Mouse (Mus musculus): ENCODE measurements at regions not wholly inside any gene's neighbourhood (a gene's known extent, or its start where the extent isn't known, plus 50 kb on each side); places are given as distances from the start of the nearest gene placed in this dataset.

DNA sequence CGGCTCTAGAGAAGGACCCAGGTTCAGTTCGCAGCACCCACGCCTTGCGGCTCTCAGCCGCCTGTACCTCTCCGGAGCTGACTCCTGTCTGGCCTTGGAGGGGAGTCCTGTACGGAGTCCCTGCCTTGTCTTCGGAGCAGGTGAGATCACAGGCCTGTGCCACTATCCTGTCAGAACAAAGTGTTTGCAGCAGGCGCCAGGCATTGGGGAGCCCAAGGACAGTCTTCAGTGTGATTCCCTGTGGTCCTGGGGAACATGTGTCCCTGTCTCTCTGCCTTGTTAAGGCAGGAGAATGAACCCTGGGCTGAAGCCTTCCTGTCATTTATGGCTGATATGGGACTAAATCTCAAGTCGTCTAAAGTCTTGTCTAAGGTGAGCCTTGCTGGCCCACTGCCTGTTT is 176.5 kb downstream of the Vrk1 start:
- no peak for DNase-seq (ENCODE audit: low spot score in 2 of 2)

DNA sequence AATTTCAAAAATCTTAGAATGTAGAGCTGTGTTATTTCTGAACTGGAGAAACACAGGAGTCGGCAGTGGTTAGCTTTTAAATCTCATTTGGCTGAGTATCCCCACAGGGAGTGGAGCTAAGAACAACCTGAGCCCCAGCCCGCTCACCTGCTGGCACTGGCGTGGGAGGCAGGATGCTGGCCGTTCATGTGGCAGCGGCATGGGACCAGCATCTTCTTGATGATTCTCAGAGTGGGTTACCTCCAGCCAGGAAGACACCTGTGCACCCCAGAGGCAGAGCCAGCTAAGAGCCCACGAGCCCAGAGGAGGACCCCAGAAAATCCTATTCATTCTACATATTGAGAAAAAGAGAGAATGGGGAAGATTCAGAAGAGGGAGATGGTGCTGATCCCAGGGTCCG is 181.7 kb downstream of the Vrk1 start:
- no peak for DNase-seq (ENCODE audit: low spot score in 2 of 2)

DNA sequence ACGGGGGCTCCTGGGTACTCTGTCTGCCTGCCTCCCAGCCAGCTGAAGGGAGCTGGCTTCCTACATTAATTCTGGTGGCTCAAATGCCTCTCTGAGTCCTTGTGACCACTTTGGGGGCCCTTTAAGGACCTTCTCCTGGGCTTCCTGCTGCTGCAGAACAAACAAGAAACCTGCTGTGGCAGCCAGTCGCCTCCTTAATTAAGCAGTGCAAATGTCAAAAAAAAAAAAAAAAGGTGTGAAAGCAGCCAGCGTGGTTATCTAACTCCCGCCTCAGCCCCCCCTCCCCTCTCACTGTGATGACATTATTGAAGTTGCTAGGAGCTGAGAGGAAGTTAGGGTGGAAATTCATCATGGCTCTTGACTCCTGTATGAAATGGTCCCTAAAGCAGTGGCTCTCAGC is 189.3 kb downstream of the Vrk1 start:
- DNase-seq (ENCODE audit: low spot score in 2 of 2): no peak

DNA sequence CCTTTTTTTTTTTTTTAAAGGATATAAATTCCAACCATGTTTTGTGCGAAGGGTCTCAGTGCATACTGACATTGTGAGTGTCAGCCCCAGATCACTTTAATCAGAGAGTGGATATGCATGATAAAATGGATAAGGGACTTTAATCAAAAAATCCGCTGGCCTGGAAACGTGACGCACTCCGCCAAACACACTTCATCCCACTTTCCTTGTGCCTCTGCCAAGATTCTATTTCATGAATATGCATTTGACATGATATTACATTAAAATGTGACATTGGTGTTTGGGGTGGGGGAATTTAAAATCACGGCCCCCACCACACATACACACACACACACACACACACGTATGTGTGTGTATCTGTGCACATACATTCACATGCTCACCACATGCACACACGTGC is 193.5 kb downstream of the Vrk1 start:
- DNase-seq (ENCODE audit: low spot score in 2 of 2): no peak

DNA sequence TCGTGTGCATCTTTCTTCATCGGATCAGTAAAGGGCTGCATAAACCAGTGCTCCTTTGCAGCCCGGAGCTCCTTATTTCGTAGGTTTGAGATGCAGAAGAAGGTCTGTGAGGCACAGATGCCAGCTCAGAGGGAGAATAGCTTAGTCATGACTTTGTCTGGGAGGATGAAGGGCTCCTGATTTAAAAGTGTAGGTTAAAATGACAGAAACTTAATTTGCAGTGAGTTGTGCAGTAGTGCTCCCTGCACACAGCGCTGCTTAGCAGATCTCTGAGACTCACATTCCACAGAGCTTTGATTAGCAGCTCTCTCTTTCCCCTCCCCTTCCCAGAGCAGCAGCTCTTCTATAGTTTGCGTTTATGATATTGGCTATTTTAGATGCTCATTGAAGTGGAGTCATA is 200.9 kb downstream of the Vrk1 start:
- no peak for DNase-seq (ENCODE audit: low spot score in 2 of 2)

DNA sequence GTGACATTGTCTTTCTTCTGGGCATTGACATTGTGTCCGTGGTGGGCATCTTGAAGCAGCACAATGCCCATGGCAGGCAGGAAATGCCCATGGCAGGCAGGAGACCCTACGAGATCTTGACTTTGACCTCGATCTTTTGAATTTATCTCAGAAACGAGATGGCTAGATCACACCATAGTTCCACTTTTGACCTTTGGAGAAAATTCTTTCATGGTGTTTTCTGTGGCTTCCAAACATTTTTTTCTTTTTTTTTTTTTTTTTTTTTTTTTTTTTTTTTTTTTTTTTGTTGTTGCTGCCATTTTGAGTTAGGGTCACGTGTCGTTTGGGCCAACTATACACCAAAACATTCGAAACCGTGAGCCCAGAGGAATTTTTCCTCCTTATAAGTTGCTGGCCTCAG is 201.5 kb downstream of the Vrk1 start:
- DNase-seq (ENCODE audit: low spot score in 2 of 2): no peak

DNA sequence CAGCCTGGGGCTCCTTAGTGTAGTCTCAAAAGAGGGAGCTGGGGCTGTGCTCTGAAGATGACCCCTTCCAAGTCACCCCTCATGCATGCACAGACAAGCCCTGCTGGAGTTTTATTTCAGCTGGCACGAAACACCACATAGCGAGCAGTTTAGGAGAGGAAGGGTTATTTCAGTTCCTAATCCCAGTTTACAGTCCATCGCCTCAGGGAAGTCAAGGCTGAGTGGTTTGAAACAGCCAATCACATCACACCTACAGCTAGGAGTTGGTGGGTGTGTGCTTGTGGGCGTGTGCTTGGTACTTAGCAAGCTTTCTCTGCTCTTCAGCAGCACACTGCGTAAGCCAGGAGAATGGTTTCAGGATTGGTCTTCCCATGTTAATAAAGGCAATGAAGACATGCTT is 202.4 kb downstream of the Vrk1 start:
- DNase-seq (ENCODE audit: low spot score in 2 of 2): no peak

DNA sequence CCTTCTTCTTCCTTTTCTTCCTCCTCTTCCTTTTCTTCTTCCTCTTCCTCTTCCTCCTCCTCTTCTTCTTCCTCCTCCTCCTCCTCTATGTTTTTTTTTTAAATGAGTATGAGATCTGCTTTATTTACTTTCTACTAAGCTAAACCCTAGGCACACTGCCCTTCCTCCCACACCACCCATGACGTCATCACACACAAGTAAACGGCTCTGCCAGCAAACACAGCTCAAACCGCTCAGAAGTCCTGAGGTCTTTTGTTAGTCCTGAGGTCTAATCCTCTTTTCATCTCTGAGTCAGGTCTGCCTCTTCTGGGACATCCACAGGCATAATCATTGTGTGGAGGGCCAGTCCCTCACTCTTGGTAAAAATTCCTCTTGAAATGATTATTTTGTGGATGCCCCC is 210.0 kb downstream of the Vrk1 start:
- DNase-seq (ENCODE audit: low spot score in 2 of 2): no peak

DNA sequence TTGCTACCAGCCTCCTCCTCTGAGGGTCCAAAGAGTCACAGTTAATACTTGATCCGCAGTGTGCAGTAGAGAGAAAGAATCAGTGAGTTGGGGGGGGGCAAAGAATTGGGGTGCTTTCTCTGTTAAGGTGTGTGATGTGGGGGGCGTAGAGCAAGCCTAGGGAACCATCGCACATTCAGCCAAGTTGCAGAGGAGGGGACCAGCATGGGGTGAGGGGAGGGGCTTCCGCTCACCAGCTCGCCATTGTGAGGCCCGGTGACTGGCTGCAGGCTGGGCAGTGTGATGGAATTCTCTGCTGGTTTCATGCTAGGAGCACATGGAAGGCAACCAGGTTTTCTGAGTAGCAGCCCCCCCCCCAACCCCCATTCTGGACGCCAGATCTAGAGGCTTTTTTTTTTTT is 216.2 kb downstream of the Vrk1 start:
- no peak for DNase-seq (ENCODE audit: low spot score in 2 of 2)

DNA sequence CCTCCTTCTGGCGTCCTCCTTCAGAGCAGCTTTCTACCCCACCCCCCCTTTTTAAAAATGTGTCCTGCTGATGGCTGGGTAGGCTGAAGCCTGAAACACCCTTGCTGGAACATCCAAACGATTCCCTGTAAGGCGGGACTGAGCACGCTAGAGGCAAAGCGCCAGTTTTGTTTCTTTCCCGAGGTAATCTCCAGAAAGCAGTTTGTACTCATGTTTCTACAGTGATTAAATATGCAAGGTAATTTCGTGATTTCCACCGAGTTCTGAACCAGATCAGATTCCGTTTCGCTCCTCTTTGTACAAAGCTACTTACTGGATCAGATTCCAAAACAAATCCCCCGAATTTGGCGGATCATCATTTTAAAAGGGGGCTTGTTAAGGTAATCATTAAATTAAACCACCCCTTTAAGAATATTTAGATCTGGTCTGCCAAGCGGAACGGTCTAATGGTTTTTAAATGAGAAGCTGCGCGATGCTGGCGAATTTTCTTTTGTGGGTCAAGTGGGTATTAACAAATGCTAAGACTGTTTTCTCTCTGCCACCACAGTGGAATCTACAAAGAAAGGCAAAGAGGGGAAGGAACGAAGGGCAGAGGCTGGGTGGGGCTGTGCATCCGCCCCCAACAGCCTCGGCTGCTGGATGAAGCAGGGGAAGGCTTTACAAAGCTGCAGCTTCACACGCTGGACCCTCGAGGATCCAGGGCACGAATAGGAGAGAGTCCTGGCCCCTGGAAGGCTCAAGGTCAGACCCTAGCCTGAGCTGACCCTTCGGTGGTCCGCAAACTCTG is 216.9 kb downstream of the Vrk1 start:
- DNase-seq (ENCODE audit: low spot score in 2 of 2): no peak

DNA sequence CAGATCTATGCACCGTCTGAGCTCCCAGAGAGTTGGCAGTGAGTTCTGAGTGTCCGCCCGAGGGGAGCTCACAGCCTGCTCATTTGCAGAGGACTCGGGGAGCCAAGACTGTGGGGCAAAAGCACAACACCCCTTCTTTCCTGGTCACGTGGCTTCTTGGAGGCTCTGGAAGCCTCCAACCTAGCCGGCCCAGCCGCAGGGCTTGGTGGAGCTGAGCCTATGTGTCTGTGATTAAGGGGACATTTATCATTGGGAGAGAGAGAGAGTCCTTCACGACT is 217.5 kb downstream of the Vrk1 start:
- DNase-seq (ENCODE audit: low spot score in 2 of 2): no peak

DNA sequence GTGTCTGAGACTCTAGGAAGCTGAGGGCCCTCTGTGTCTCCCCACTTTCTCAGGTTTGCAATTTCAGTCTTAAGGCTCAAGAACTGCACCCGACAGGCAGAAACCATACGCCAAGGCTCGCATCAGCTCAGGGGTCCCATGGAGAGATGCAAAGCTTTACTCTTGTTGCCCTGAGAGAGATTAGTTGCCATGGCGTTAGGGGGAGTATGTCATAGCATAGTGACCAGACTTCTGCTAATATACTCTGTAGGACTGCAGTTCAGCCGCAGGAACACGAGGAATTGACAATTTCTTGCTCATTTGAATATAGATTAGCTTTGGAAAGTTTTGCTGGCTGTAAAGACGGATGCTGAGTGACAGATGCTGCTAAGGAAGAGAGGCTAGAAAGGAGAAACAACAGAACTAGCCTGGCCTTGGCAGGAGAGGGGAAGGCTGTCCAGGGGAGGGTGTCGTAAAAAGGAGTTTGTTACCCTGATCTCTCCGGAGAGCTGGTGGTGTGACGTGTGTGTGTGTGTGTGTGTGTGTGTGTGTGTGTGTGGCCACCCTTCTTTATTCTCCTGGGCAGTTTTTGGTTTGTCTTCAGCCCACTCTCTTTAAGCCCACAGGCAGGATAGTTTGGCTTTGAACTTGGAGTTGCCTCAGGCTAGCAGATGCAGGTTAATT is 235.3 kb downstream of the Vrk1 start:
- DNase-seq (ENCODE audit: low spot score in 2 of 2): no peak

DNA sequence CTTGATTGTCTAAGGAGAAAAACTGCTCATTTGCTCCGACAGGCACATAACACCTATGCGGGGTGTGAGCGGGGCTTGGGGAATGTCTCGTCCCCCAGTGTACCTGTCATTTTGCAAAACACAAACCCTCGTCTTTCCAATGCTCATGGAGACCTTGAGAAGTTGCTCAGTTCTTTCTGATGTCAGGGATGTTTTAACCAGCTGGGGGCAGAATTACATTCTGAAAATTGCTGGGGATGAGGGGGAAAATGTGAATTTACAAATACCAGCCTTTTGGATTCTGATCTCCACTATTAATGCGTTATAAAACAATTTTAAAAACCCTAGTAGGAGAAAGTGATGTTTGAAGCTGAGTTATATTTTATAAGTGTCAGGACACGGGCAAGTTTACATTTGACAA is 263.6 kb downstream of the Vrk1 start:
- DNase-seq (ENCODE audit: low spot score in 2 of 2): no peak

DNA sequence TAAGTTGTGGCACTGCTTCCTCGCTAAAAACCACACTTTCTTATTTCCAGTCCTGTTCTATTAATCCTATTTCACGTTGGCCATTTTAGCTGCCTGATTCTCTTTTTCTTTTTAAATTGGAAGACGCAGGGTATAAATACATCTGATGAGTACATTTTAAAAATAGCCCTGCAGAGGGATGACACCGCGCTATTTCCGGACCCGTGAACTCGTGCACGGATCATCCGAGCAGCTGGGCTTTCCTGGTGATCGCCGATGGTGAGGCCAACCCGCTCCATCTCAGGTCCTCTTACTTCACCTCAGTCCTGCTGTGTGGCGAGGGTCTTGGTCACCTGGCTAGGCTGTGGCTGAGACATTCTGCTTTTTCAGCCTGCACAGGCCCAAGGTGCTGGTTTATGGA is 267.9 kb downstream of the Vrk1 start:
- DNase-seq (ENCODE audit: low spot score in 2 of 2): no peak

DNA sequence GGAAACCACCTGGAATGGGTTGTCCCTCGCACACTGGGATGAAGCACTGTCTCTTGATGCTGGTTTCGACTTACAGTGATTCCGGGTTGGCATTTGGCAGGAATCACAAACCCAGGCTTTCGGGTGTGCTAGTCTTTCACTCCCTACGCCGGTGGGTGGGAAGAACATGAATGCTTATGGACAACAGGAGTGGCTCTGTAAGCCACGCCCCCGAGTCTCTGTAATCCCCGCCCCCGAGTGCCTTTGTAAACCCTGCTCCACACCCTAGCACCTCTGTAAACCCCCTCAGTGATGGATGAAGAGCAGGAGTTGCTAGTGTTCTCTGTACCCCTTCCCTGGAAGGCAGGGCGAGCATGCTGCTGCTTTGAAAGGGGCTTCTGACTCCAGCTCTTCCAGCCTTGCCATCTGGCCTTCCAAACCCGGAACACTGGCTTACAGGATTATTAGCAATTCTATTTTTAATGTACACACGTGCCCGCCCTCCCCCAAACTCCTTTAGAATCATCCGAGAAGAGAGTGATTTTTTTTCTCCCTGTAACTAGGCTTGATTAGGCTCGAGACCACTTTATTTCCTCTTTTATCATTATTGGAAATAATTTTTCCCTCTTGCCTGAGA is 272.6 kb downstream of the Vrk1 start:
- no peak for DNase-seq (ENCODE audit: low spot score in 2 of 2)

DNA sequence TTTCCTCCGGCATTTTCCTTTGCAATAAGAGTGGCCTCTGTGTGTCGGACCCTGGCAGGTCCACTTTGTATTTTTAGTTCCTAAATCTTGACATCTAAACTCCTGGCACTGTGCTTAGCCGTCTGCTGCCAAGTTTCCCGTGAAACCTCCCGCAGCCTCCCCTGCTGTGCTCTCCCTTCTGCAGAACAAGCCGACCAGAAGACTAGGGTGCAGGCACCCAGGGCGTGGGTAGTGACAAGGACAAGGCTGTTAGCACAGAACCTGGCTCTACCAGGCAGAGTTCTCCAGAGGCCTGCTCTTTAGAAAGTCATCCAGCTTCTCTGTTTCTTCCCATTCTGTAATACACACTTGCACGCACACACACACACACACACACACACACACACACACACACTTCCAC is 274.8 kb downstream of the Vrk1 start:
- no peak for DNase-seq (ENCODE audit: low spot score in 2 of 2)

DNA sequence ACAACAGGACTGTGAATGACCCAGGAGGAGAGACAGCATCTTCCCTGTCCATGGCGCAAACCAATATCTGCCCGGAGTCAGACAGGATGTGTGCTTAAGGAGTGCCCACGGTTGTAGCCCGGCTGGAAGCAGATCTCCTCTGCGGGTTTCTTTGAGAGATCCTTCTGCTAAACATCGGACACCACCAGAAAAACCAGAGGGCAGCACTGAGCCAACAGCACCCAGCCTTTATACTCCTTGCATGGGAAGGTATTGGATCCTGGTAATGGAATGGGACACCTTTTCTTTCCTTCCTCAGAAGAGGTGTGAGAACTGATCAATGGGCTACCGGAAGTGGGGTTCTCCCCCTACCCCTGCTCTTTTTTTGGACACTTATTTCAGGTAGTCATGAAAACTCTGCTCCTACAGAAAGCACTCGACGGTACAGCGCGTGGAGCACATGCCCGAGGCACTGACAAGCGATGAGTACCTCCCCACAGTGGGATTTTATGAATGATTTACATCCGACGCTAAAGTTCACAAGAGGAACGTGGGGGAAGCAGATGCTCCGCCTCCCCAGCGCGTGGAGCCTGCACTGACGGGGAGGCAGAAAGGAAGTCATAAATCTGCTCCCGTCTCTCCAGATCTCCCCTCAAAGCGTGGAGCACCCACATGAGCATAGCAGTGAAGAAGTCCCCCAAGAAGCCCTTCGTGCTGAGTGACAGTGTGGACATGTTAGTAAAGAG is 278.9 kb downstream of the Vrk1 start:
- no peak for DNase-seq (ENCODE audit: low spot score in 2 of 2)

DNA sequence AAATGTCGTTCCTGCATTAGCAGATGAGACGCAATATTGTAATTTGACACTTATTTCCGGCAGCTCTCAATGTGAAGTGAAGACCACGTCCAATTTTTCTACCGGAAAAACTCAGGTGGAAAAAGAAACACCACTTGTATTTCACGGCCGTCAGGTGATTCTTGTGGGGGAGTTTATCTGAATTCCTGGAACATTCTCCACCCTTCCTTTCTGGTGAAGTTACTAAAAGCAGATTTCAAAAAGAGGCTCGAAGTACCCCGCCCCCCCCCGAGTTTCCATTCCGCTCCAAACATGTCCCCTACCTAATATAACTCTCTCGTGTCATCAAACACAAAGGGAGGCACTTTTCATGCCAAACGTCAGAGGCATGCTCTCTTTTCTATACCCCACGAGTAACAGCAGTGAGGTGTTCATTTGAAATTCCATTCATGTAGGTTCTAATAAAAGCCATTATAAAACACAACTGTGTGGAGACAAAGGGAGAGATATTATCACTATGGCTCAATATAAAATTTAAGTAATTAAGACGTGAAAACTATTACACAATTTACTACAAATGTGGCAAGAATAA is 281.5 kb downstream of the Vrk1 start:
- no peak for DNase-seq (ENCODE audit: low spot score in 2 of 2)

DNA sequence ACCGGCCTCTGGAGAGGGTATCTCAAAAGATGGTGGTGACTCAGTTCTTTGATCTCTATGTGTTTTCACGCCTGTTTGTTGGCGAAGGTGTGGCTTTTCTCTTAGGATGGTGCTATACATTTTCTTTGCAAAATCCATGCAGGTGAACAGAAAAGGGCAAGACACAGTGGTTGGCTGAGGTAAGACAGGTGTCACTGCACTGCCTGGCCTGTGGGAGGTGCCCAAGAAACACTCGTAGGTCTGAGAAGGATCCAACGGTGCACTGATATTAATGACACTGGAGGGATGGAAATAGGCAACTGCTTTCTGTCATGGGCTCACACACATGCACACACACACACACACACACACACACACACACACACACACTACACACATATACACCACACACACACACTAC is 283.1 kb downstream of the Vrk1 start:
- DNase-seq (ENCODE audit: low spot score in 2 of 2): no peak

DNA sequence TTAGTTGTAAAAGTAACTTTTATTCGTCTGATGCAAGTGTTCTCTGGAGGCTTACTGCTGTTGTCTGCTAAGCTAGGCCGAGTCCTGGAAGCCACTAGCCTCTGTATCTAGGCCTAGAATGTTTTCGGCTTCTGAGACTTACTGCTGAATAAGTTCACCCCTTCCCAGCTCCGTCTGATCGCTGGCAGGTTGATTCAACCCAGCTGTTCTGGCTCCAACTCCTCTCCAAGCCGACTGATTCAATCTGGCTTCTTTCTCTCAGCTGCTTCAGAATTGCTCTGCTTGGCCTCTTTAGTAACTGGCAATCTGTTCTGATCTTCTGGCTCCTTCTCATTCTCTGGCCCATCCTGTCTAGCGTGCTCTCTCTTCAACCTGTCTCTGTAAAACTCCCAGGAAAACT is 285.6 kb downstream of the Vrk1 start:
- DNase-seq (ENCODE audit: low spot score in 2 of 2): no peak

DNA sequence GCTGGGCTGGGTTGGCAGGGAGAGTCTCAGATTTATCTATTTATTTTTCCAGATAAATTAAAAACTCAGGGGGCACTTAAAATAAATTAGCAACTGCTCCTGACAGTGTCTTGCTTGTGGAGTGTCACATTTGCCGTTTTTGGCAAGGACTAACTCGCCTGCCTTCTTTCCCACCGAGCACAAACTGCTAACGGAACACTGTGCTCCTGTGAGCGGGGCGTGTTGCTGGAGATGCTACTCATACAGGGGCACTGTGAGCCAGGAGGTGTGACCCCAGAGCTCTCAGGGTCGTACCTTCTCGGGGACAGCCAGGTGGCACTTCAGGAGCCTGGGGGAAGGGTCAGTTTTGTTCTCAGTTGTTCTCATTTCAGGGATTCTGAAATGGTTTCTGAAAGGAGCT is 292.6 kb downstream of the Vrk1 start:
- DNase-seq (ENCODE audit: low spot score in 2 of 2): no peak

DNA sequence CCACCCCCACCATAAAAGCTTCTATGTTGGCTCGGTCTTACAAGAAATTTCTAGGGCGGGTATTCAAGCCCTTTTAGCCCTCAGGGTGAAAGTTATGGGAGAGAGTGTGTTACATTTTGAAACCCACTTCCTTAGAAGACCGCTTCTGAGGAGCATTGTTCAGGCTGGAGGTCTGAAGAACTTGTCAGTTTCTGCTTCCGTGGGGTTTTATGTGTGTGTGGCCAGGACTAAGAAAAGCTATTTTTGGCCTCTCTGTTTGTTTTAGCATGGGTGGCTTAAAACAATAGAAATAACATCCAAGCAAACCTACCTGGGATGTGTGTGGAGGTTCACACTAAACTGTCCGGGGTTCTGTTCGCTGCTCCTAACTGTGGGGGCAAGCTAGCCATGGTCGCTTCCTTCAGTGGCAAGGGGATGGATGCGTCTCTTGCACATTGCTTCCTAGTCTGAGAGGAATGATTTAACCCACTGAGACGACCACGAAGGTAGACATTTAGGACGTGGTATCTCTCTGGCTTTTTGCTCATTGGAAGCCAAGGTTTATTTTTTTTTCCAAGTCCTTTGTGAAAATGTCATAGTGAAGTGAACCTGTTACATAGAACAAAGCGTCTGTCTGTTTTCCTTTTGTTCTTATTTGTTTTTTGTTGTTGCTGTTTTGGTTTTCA is 298.4 kb downstream of the Vrk1 start:
- no peak for DNase-seq (ENCODE audit: low spot score in 2 of 2)

All from urinary bladder, postnatal 36 days (tissue).